Mouse (Mus musculus) spleen, postnatal 14 days (tissue): ENCODE results near the gene Wscd1.

ENCODE experiments used
- DNase-seq, 2 experiments: peaks; one replicate each; pipeline ENCODE4 v3.0.0; 2021 to 2022; ENCODE audit warnings: low spot score in 2 of 2

Gene Wscd1

GRCm38 (mm10) chr11:71822031-71822430 is 72.3 kb downstream of the Wscd1 start:
- DNase-seq = no peak

DNA sequence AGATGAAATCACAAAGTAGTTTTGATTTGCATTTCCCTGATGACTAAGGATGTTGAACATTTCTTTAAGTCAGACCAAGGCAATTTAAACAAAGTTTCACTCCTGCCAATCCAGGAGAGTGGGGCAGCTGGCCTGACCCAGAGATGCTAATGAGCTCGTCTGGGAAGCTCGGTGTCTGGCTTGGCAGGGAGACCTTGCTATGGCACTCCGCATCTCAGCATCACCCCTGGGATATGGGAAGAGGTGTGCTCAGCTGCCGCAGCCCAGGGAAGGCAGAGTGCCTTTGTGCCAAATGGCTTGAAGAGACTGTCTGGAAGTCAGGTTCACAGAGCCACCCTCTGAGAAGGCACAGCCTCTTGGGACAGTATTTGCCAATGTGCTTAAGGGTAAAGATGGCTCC is 75.3 kb downstream of the Wscd1 start:
- no peak for DNase-seq
